Mouse (Mus musculus) heart, postnatal 0 days (tissue): ENCODE data around the gene Gm49320. TPM values are rescaled to one million over a fixed set of nuclear protein-coding genes. Genes with fewer than 3 reads are reported as not detected.

Source experiments
- ATAC-seq: fragments of 200-750 bp; cut with Nextera tagmentation; 2 replicates; pipeline ENCODE4 v1.8.0; 2017; ENCODE audit warnings: low read depth, moderate number of reproducible peaks, moderate library complexity; ENCODE audit not compliant: insufficient read depth
- DNase-seq: peaks from one replicate; pipeline ENCODE4 v3.0.0-alpha.2; 2016; ENCODE audit warnings: low spot score
- H3K27ac ChIP-seq: fragments of 300-500 bp; sonication (generic); 2 replicates; pipeline ENCODE4 v1.5.1; 2014; ENCODE audit warnings: low read depth, mild to moderate bottlenecking
- H3K27me3 ChIP-seq: fragments of 300-500 bp; sonication (generic); 2 replicates; pipeline ENCODE4 v1.6.1; 2014; ENCODE audit warnings: low read length, mixed read lengths; ENCODE audit not compliant: control insufficient read depth, insufficient read depth
- H3K36me3 ChIP-seq: fragments of 300-500 bp; sonication (generic); replicated peaks from 2 replicates; pipeline ENCODE4 v1.6.1; 2014; ENCODE audit warnings: low read length, mixed read lengths; ENCODE audit not compliant: control insufficient read depth, insufficient read depth
- H3K4me1 ChIP-seq: fragments of 300-500 bp; sonication (generic); 2 replicates; pipeline ENCODE4 v1.6.1; 2014; ENCODE audit warnings: antibody characterized with exemption; ENCODE audit not compliant: control insufficient read depth, insufficient read depth
- H3K4me2 ChIP-seq: fragments of 300-500 bp; sonication (generic); 2 replicates; pipeline ENCODE4 v1.6.1; 2014; ENCODE audit warnings: low read depth, mild to moderate bottlenecking, low read length, moderate library complexity
- H3K4me3 ChIP-seq: fragments of 300-500 bp; sonication (generic); 2 replicates; pipeline ENCODE4 v1.5.1; 2014; ENCODE audit warnings: low read depth, low read length
- H3K9ac ChIP-seq: fragments of 300-500 bp; sonication (generic); replicated peaks from 2 replicates; pipeline ENCODE4 v1.6.1; 2014; ENCODE audit warnings: low read depth, low read length, mixed read lengths
- H3K9me3 ChIP-seq: fragments of 300-500 bp; sonication (generic); replicated peaks from 2 replicates; pipeline ENCODE4 v1.6.1; 2016; ENCODE audit warnings: low read length; ENCODE audit not compliant: control insufficient read depth
- CTCF ChIP-seq: IDR thresholded peaks from 2 replicates; pipeline ENCODE4 v1.5.1; 2016; ENCODE audit warnings: antibody characterized with exemption, control low read depth, low read depth
- EP300 ChIP-seq: IDR thresholded peaks from 2 replicates; pipeline ENCODE4 v1.6.1; 2016; ENCODE audit warnings: antibody characterized with exemption, low read depth
- WGBS: fragments of 180-500 bp; shearing (Covaris S2); extraction: QIAGEN DNeasy Blood & Tissue Kit; methylation state at CpG from one replicate; pipeline ENCODE4 v1.1.7; 2014; 5-methylcytosine and 5-hydroxymethylcytosine counted together
- polyA plus RNA-seq: library from polyadenylated mRNA; unstranded; fragments of >200 nt; fragmentation: Nextera tagmentation; extraction: Ambion mirVana; gene quantifications from 2 replicates; pipeline ENCODE4 v1.2.1, GENCODE M21; 2015
- total RNA-seq: library from RNA; depleted of rRNA; stranded (reverse); fragments of >200 nt; gene quantifications from 2 replicates; pipeline ENCODE4 v1.2.3, GENCODE M21; 2014; ENCODE audit warnings: low replicate concordance

Gm49320 gene
- total and polyA plus RNA-seq, 2 experiments from 2014 or later: 0.19 TPM; not detected in 1

DNA sequence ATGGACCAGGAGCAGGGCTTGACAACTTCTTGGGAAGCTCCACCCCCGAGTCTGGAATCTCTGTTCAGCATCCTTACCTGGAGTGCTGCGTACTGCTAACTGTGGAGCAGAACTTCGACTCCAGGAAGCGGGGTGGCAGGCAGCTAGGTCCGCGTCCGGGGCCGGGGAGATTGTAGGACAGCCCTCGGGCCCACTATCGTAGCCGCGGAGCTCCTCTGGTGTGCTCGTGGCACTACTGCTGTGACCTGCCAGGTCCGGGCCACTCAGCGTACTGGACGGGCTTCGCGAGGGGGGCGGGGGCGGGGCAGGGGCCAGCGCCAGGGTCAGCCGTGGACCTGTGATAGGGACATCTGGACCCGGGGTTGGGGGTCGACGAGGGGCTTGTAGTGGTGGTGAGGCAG lies 25.9 kb upstream of the Gm49320 start:
- H3K27me3 ChIP-seq: peaks cover 51% of the 10 kb centered on the region

DNA sequence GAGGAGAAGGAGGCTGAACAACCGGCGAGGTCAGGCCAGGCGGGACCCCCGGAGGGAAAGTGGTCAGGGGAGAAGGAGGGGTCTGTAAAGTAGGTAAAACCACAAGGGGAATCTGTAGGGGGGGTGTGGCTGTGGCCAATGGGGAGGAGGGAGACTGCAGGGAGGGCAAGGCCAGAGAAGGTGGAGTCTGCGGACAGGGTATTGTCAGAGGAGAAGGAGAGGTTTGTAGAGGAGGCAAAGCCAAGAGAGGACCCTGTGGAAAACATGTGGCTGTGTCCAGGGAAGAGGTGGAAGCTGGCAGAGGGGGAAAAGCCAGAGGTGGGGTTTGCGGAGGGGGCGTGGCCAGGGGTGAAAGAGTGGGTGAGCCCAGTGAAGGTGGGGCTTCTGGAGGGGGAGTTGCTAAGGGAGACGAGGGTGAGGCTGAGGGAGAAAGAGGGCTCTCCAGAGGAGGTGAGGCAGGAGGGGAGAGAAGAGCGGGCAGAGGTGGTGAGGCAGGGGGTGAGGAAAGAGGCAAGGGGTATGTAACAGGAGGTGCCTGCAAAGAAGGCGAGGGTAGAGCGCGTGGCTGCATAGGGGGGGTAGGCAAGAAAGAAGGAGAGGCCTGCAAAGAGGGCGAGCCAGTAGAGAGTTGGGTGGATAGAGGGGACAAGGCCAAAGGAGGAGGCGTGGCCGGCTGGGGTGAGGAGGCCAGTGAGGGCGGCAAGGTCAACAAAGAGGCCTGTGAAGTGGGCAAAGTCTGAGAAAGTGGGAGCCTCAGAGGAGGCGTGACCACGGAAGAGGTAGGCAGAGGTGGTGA lies 25.3 kb upstream of the Gm49320 start:
- Histone ChIP-seq H3K4me2 (peak overlapping the region; percentile 57), H3K27ac (no peak overlapping the region), H3K9ac (no peak overlapping the region), H3K4me1 (peaks cover 22% of the 10 kb centered on the region), H3K4me3 (peak overlapping the region; percentile 41), H3K9me3 (no peaks in the 10 kb centered on the region), H3K36me3 (no peaks in the 10 kb centered on the region), H3K27me3 (peaks cover 57% of the 10 kb centered on the region)
- ATAC-seq (peak; percentile 18), DNase-seq (no peak)
- TF ChIP-seq CTCF (no peak), EP300 (no peak)
- WGBS: 8% methylated on average over 18 of the region's 18 CpGs

More for the DNA sequence above, 25.9 kb upstream of the Gm49320 start:
- Histone ChIP-seq H3K9ac (no peak overlapping the region), H3K27ac (no peak overlapping the region), H3K4me2 (peak overlapping the region; percentile 57), H3K4me3 (peak overlapping the region; percentile 41), H3K4me1 (peaks cover 22% of the 10 kb centered on the region), H3K9me3 (no peaks in the 10 kb centered on the region), H3K36me3 (no peaks in the 10 kb centered on the region)
- DNase-seq: no peak
- TF ChIP-seq EP300: no peak
- TF ChIP-seq CTCF: no peak
- 2% methylated on average over 25 of the region's 25 CpGs for WGBS
- ATAC-seq: peak; percentile 8; the same call in 1 of the 2 replicates

DNA sequence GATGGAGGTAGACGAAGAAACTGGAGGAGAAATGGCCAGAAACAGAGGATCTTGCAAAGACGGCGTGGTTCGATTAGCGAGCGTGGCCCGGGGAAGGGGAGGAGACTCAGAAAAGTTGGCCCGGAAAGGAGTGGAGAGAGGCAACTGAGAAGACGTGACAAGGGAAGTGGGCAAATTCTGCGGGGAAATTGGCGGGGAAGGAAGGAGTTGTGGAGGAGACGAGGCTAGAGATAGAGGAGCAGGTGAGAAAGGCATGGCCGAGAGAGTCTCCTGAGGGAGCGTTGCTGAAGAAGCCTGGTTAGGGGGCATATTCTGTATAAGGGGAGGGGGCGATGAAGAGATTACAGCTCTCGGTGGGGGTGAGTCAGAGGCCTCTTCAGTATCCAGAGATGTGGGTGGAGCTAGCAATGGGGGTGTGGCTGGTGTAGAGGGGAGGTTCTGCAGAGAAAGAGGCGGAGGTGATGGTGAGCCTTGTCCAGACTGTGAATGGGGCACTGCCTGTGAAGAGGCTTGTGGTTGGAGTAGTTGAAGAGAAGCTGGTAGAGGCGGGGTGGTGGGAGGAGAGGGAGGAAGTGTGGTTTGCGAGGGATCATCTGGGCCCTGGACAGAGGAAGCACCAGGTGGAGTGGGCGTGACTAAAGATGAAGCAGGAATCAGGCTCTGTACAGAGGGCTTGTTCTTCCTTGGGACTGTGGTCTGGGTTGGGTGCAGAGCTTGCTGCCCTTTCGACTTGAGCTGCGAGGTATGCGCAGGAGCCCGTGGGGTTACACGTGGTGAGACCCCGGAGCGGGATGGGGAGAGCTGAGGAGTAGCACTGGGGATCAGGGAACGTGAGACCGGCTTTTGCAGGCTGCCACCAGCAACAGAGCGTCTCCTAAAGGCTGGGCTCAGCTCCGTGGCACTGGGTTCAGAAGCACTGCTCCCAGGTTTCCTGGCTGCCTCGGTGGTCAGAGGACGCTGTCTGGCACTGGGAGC lies 24.4 kb upstream of the Gm49320 start:
- no peak overlapping the region for H3K27ac ChIP-seq
- H3K4me2 ChIP-seq: peak overlapping the region; percentile 57
- 9% methylated on average over 33 of the region's 33 CpGs for WGBS
- DNase-seq (no peak), ATAC-seq (peak; percentile 31; the same call in 1 of the 2 replicates)
- no peak overlapping the region for H3K9ac ChIP-seq
- H3K9me3 ChIP-seq: no peaks in the 10 kb centered on the region
- peaks cover 57% of the 10 kb centered on the region for H3K27me3 ChIP-seq
- TF ChIP-seq EP300: no peak
- no peak for TF ChIP-seq CTCF
- H3K4me3 ChIP-seq: peak overlapping the region; percentile 41
- no peaks in the 10 kb centered on the region for H3K36me3 ChIP-seq
- peaks cover 22% of the 10 kb centered on the region for H3K4me1 ChIP-seq

DNA sequence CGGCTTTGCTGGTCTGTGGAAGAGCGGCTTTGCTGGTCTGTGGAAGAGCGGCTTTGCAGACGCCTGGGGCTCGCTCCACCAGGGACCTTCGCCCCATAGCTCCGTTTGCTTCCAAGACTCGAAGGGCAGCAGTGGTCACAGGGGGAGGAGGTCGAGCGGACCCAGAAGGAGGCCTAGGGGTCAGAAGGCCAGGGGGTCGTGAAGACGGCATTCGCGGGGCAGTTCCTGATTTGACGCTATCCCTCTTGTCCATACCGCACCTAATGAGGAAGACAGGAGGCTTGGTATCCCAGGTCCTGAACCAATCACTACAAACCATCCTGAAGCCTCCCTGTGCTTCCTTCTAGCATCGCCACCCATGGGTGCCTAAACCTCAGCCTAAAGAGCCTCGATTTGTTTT lies 22.4 kb upstream of the Gm49320 start:
- H3K36me3 ChIP-seq: no peaks in the 10 kb centered on the region
- H3K27me3 ChIP-seq: peaks cover 57% of the 10 kb centered on the region
- DNase-seq: no peak
- H3K27ac ChIP-seq: no peak overlapping the region
- WGBS: 15% methylated on average over 18 of the region's 18 CpGs
- no peaks in the 10 kb centered on the region for H3K9me3 ChIP-seq
- H3K9ac ChIP-seq: no peak overlapping the region
- no peak for ATAC-seq
- peak overlapping the region; percentile 53 for H3K4me3 ChIP-seq
- H3K4me2 ChIP-seq: peak overlapping the region; percentile 75; the same call in 1 of the 2 replicates
- no peak for TF ChIP-seq EP300
- TF ChIP-seq CTCF: no peak
- H3K4me1 ChIP-seq: peaks cover 22% of the 10 kb centered on the region

DNA sequence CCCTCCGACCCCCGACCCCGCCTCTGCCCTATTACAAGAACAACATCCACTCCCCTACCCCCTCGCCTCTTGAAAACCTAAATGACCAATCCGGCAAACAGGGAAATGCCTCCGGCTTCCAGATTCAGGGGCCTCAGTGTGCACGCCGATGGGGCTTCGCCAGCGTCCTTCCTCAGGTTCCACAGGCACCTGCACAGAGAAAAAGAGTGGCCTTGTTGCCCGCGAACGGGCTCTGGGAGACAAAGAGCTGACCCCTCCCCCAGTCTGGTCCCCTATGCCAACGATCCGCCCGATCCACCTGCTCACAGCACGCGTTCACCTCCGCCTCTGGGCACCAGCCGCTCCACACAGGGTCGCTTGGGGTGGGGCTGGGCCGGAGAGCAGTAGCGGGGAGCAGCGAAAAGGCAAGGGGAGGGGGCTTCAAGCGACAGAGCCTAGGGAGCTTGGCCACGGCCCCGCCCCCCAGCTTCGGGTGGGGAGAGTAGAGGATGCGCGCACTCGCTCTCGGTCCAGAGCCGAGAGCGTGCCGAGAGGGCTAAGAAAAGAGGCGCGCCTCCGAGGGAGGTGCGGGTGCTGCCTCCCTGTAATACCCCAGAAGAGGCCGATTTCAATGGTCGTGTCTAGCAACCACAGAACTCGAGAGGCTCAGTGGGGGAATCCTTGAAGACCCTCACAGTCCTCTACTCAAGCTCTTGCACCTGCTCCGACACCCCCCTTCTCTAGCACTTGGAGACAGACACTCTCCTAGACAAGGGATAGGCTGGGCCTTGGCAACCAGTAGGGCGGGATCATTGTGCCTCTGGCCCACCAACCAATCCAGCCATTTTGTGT lies 21.7 kb upstream of the Gm49320 start, which contains the start of gene Prr36:
Gene Prr36, minus strand, starts transcription at position 669 of the 831 bp plus-strand sequence.
- 2% methylated on average over 44 of the region's 44 CpGs for WGBS
- Histone ChIP-seq H3K36me3 (no peaks in the 10 kb centered on the region), H3K9ac (no peak within 1 kb of the TSS), H3K27ac (no peak within 1 kb of the TSS), H3K9me3 (no peaks in the 10 kb centered on the region), H3K4me1 (peaks cover 22% of the 10 kb centered on the region), H3K4me2 (peak within 1 kb of the TSS; percentile 75), H3K27me3 (peaks cover 57% of the 10 kb centered on the region), H3K4me3 (peak within 1 kb of the TSS; percentile 53)
- DNase-seq (no peak), ATAC-seq (peak; percentile 22; the same call in 1 of the 2 replicates)
- TF ChIP-seq EP300 (no peak), CTCF (no peak)
